Mouse (Mus musculus) natural killer cell, adult 2 months (primary cell): ENCODE data around the gene Dpp7.

Experiments
- DNase-seq, 2 experiments: peaks; one replicate each; pipeline ENCODE4 v3.0.0; 2022; ENCODE audit warnings: low spot score in 2 of 2

Dpp7 gene

DNA sequence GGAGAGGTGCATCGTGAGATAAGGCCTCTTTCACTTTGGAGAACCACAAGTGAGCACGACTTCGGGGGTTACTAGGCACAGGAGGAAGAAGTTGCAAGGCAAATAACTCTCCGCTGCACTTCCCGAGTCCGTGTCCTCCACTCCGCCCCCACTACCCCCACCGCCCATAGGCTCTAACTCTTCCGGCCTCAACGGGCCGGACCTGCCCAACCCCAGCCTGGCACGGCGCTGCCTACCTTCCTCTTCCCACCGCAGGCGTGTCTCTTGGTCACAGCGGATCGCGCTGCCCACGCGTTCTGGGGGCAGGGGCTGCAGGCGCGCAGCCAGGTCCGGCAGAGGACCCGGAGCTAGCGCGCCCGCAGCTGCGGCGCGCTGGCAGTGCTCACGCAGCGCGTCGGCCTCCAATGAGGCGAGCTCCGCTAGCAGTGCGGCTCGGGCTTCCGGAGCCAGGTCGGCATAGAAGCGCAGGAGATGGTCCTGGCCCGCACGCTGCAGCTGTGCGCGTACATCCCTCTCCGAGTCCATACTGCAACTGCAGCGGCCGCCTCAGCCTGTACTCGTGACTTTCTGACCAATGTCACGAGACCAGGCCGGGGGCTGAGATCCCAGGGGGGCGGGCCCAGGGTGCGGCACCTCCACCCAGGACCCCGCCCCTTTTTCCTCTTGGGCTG lies 9.1 kb upstream of the Dpp7 start, which contains the start of gene Uap1l1:
Uap1l1 (minus strand) TSS at position 592 of the 671 bp plus-strand sequence.
- peak; percentile 46 to 65 for DNase-seq

- no peak for DNase-seq
Measured at GRCm38 (mm10) chr2:25364761-25365090, 8.6 kb upstream of the Dpp7 start.

GRCm38 (mm10) chr2:25364313-25364712 lies 8.2 kb upstream of the Dpp7 start:
- DNase-seq, result no peak

DNA sequence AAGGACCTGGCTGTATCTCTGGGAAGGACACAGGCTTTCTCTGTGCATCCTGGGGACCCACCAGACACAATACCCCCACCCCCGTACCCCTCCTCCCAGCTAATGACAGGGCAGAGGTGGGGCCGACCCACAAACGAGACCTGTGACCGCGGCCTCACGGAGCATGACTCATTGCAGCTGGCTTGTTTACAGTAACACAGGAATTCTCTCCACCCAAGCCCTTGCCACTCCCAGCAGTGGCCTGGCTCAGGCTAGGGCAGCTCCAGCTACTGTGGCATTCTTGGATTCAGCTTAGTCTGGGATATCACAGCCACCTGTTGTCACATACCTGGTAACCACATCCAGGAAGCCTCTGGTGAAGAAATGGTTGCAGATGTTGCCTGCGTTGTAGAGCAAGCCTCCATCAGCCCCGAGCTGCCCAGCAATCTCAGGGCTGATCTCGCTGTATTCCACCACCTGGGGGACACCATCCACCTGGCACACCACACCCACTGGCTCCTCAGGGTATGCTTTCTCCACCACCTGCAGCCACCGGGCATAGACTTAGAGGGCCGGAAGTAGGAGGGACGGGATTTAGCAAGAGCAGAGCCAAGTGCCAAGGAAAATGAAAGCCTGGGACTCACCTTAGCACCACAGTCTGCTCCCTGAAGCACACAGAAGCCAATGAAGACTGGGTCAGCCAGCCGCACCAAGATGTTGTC lies 7.5 kb upstream of the Dpp7 start:
- DNase-seq, result no peak

- DNase-seq, result no peak
Measured at GRCm38 (mm10) chr2:25359848-25360247, 3.7 kb upstream of the Dpp7 start.

DNA sequence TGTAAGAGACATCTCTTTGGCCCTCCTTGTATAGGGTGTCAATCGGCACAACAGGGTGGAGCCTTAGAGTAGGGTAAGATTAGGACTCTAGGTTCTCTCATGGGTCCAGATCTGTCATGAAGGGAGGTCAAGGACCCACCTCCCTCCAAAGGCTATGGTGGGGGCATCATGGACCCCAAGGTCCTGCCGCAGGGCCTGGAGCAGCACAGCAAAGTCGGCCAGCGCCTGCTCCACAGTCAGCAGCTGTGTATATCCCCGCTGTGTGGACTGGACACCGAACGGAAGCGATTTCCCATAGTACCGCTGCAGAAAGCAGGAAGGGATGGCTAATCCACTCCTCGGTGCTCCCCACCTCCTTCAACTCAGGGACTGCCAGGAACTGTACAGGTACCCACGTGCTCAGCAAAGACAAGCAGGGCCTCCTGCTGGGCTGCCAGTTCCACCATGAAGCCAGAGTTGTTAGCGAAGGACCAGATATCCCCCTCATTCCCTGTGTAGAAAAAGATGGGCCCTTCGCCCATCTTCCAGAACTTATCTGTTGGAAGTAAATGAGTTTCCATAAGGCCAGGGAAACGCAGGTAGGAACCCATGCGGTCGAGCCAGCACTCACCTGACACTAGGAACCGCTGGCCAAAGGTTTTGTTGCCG lies 616 bp downstream of the Dpp7 start:
- DNase-seq, result no peak

- no peak for DNase-seq
Measured at GRCm38 (mm10) chr2:25354211-25354610, 1.9 kb downstream of the Dpp7 start.

DNA sequence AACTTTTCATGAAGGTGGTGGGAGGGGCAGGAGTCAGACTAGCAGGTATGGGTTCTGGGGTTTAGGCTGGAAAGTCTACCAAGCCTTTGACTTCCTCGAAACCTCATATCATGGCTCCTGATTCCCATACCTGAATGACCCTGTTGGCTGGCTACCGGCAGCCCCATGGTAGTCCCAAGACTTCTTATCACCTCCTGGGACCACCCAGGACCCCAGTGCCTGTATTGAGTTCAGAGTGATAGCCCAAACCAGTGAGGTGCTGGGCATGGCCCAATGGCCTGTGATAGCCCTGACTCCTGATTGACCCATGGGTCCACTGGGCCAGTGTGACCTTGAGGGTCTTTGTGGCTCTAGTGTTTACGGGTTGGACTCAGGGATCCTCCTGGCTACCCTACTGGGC lies 5.5 kb downstream of the Dpp7 start:
- DNase-seq, result no peak

DNA sequence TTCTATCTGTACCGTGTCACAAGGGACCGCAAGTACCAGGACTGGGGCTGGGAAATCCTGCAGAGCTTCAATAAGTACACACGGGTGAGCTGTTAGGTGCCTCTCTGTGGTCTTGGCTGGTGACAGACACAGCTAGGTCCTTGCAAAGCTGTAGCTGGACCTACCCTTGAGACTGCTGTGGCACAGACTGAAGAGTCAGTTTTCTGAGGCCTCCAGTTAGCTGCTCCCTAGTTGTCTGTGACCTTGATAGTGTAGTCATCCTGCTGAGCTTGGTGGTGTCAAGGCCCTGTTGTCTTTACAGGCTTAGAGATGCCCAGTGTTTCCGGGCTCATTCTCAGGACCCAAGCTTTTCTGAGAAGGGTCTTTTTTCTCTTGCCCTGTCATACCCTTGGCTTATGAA lies 6.7 kb downstream of the Dpp7 start:
- no peak for DNase-seq

DNA sequence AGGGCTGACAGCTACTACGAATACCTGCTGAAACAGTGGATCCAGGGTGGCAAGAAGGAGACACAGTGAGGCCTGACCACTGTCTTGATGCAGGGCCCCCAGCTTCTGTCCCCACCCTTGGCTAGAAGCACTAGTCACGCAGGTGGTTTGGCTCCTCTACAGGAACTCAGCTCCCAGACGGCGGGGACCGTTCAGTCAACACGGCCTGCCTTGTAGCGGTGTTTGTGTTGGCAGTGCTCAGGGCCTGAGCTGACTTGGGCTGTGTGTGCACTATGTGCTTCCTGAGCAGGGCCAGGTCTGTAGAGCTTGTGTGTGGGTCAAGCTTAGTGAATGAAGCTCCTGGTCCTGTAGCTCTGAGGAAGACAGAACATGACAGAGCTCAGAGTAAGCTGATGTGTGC lies 8.0 kb downstream of the Dpp7 start:
- no peak for DNase-seq

- no peak for DNase-seq
Measured at GRCm38 (mm10) chr2:25338303-25338702, 17.9 kb downstream of the Dpp7 start.

- no peak for DNase-seq
Measured at GRCm38 (mm10) chr2:25333569-25333968, 22.6 kb downstream of the Dpp7 start.

- DNase-seq, result peak; percentile 99 to 100
Measured at GRCm38 (mm10) chr2:25332286-25333160, 23.6 kb downstream of the Dpp7 start, which contains the start of gene Man1b1. Man1b1 (plus strand) TSS chr2:25332338.

GRCm38 (mm10) chr2:25331470-25331869 lies 24.7 kb downstream of the Dpp7 start:
- DNase-seq, result no peak

DNA sequence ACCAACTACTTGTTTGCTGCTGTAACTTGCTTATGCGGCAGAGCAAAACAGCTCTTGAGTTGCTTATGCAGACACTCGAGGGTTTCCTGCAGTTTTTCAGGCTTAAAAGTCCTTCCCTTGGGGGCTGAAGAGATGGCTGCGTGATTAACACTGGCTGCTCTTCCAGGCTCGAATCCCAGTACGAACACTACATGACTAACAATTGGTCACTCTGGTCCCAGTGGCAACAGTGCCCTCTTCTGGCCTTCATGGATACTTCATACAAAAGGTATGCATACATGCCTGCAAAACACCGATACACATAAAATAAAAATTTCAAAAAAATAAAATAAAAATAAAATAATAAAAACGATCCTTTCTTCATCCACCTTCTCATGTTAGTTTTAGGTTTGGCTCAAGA lies 27.7 kb downstream of the Dpp7 start:
- no peak for DNase-seq

GRCm38 (mm10) chr2:25326036-25326435 lies 30.1 kb downstream of the Dpp7 start:
- no peak for DNase-seq

DNA sequence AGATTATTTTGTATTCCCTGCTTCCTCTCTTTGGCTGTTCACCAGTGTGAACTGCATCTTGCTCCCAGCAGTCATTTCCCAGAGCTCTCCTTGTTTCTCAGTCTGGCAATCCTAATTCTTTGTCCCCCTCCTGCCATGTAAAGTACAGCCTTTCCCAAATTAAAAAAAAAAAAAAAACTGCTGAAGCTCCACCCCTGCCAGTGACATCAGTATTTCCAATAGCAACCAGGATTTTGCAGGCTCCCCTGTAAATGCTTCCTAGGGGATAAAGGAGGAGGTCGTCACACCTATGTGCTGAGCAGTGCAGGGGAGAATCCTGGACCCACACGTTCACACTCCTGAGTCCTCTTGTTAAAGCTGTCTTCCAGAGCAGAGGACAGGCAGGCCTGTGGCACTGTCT lies 36.1 kb downstream of the Dpp7 start:
- DNase-seq, result no peak

GRCm38 (mm10) chr2:25318971-25319773 lies 37.0 kb downstream of the Dpp7 start, which contains the start of gene Grin1:
Grin1 (minus strand) TSS chr2:25319187.
- DNase-seq, result peak in 1 of 2 experiments; percentile 45

GRCm38 (mm10) chr2:25318119-25318966 lies 37.8 kb downstream of the Dpp7 start:
- DNase-seq, result no peak

DNA sequence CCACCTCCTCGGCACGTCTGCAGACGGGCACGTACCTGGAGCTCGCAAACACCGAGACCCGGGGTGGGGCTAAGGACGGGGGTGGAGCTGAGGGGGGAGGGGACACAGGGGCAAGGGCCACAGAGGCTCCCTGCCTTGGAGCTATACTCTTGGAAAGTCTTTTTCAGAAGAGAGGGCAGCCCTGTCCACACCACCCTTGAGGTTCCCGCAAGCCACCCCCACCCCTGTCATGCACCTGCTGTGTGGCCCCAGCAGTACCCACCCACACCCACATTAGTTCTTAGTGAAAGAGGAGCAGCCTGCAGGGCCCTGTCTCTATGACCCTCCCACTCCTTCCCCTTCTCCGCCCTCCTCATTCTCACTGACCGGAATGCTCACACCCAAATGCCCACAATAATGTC lies 44.7 kb downstream of the Dpp7 start:
- DNase-seq, result no peak
